Mouse (Mus musculus) lung, postnatal 0 days (tissue): ENCODE data around the gene Ryr3. TPM values are rescaled to one million over a fixed set of nuclear protein-coding genes. Genes with fewer than 3 reads are reported as not detected.
A peak's percentile ranks its signal among the peaks of the same experiment; 100 is the strongest.

Experiments
- ATAC-seq: fragments of 200-750 bp; cut with Nextera tagmentation; 2 replicates; pipeline ENCODE4 v1.8.0; 2017; ENCODE audit warnings: moderate library complexity
- DNase-seq: peaks from one replicate; pipeline ENCODE4 v3.0.0-alpha.2; 2016; ENCODE audit warnings: low spot score
- H3K27ac ChIP-seq: fragments of 300-500 bp; sonication (generic); 2 replicates; pipeline ENCODE4 v1.5.1; 2014; ENCODE audit warnings: antibody characterized with exemption, mild to moderate bottlenecking, low read length, mixed read lengths
- H3K27me3 ChIP-seq: fragments of 300-500 bp; sonication (generic); replicated peaks from 2 replicates; pipeline ENCODE4 v1.6.1; 2014; ENCODE audit warnings: low read length, mixed read lengths; ENCODE audit not compliant: insufficient read depth
- H3K36me3 ChIP-seq: fragments of 300-500 bp; sonication (generic); 2 replicates; pipeline ENCODE4 v1.6.1; 2014; ENCODE audit warnings: low read length, mixed read lengths; ENCODE audit not compliant: insufficient read depth
- H3K4me1 ChIP-seq: fragments of 300-500 bp; sonication (generic); 2 replicates; pipeline ENCODE4 v1.6.1; 2014; ENCODE audit warnings: antibody characterized with exemption, low read depth, low read length, mixed read lengths; ENCODE audit not compliant: insufficient read depth
- H3K4me2 ChIP-seq: fragments of 300-500 bp; sonication (generic); replicated peaks from 2 replicates; pipeline ENCODE4 v1.6.1; 2014; ENCODE audit warnings: low read depth, mild to moderate bottlenecking, low read length, moderate library complexity, mixed read lengths
- H3K4me3 ChIP-seq: fragments of 300-500 bp; sonication (generic); 2 replicates; pipeline ENCODE4 v1.5.1; 2014; ENCODE audit warnings: low read depth, low read length
- H3K9ac ChIP-seq: fragments of 300-500 bp; sonication (generic); replicated peaks from 2 replicates; pipeline ENCODE4 v1.6.1; 2014; ENCODE audit warnings: low read depth, mild to moderate bottlenecking
- H3K9me3 ChIP-seq: fragments of 300-500 bp; sonication (generic); 2 replicates; pipeline ENCODE4 v1.6.1; 2016; ENCODE audit warnings: low read length, mixed read lengths
- CTCF ChIP-seq: IDR thresholded peaks from 2 replicates; pipeline ENCODE4 v1.5.1; 2016; ENCODE audit warnings: antibody characterized with exemption, mild to moderate bottlenecking
- EP300 ChIP-seq: IDR thresholded peaks from 2 replicates; pipeline ENCODE4 v1.6.1; 2016; ENCODE audit warnings: antibody characterized with exemption, mild to moderate bottlenecking, control low read depth
- WGBS: fragments of 180-500 bp; shearing (Covaris S2); extraction: QIAGEN DNeasy Blood & Tissue Kit; methylation state at CpG from one replicate; pipeline ENCODE4 v1.1.7; 2014; 5-methylcytosine and 5-hydroxymethylcytosine counted together
- polyA plus RNA-seq: library from polyadenylated mRNA; unstranded; fragments of >200 nt; fragmentation: Nextera tagmentation; extraction: Ambion mirVana; gene quantifications from 2 replicates; pipeline ENCODE4 v1.2.1, GENCODE M21; 2015

Ryr3 gene
- polyA plus RNA-seq, 1 experiment from 2014 or later, result 0.57 TPM

DNA sequence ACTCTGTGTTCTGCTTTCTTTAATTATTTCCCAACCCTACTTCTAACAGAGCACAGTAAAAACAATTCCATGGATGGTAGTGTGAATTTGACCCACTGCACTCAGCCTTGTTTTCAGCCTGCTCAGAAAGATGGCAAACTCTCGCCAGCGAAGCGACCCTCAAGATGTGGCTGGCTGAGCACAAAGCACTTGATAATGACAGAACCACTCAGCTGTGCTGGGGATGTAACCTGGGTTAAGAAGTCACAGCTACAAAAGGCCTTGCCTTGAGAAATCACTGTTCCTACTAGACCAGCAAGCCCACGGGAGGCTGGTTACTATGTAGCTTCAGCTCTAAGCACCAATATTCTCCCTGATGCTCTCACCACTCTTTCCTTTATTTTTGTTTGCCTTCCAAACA is 140.5 kb downstream of the Ryr3 start:
- Histone ChIP-seq H3K9ac (no peak overlapping the region), H3K4me3 (no peak overlapping the region), H3K27ac (no peak overlapping the region), H3K9me3 (no peaks in the 10 kb centered on the region), H3K4me1 (no peaks in the 10 kb centered on the region), H3K27me3 (no peaks in the 10 kb centered on the region), H3K4me2 (no peak overlapping the region), H3K36me3 (no peaks in the 10 kb centered on the region)
- no peak for DNase-seq
- ATAC-seq, result no peak
- WGBS, result 81% methylated on average over 4 of the region's 4 CpGs
- no peak for TF ChIP-seq EP300
- no peak for TF ChIP-seq CTCF

DNA sequence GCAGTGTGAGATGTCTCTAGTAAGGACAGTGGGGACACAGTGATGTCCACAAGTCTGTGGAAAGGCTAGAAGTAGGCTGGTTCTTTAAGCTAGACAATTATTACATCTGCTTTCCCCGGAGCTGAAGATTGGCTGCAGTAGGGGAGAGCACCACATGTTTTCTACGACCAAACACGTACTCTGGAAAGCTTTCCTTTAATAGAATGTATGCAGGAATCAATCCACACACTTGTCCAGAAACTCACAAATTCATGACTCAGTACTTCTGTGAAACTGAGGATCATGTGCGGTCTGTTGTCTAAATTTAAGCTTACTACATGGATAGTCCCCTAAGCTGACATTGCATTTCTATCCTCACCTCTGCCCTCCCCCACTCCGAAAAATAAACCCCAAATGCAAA is 157.5 kb downstream of the Ryr3 start:
- Histone ChIP-seq H3K27me3 (no peaks in the 10 kb centered on the region), H3K4me1 (peaks cover 4% of the 10 kb centered on the region; the same call in 1 of the 2 replicates), H3K4me2 (no peak overlapping the region), H3K9ac (no peak overlapping the region), H3K9me3 (no peaks in the 10 kb centered on the region), H3K27ac (no peak overlapping the region), H3K4me3 (no peak overlapping the region), H3K36me3 (no peaks in the 10 kb centered on the region)
- 0 out of 2 replicates have a peak, but pooled peaks have one; percentile 33 for ATAC-seq
- TF ChIP-seq CTCF, result no peak
- no peak for TF ChIP-seq EP300
- peak; percentile 37 for DNase-seq
- WGBS, result 65% methylated on average over 5 of the region's 5 CpGs

DNA sequence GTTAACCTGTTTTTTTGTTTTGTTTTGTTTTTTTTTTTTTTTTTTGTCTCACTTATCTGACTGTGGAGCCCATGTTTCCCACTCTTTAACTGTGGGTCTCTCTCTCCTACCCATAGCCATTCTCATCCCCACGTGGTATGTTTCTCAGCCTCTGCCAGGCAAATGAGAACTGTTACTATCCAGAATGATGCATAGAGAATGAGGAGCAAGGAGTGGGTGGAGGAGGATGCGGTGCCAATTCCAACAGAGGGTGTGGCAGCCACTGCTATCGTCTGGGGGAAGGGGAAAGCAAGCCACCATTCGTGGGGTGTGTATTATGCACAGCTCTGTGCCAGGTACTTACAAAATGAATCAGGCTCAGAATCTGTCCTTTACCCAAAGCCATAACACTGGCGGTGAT is 158.0 kb downstream of the Ryr3 start:
- H3K4me2 ChIP-seq, result no peak overlapping the region
- no peaks in the 10 kb centered on the region for H3K27me3 ChIP-seq
- 57% methylated on average over 5 of the region's 5 CpGs for WGBS
- peaks cover 4% of the 10 kb centered on the region; the same call in 1 of the 2 replicates for H3K4me1 ChIP-seq
- TF ChIP-seq EP300, result no peak
- no peak for TF ChIP-seq CTCF
- no peak overlapping the region for H3K27ac ChIP-seq
- no peaks in the 10 kb centered on the region for H3K9me3 ChIP-seq
- H3K4me3 ChIP-seq, result no peak overlapping the region
- DNase-seq (no peak), ATAC-seq (no peak)
- no peaks in the 10 kb centered on the region for H3K36me3 ChIP-seq
- H3K9ac ChIP-seq, result no peak overlapping the region

- Histone ChIP-seq H3K9me3 (no peaks in the 10 kb centered on the region), H3K4me2 (no peak overlapping the region), H3K4me3 (no peak overlapping the region), H3K4me1 (peaks cover 4% of the 10 kb centered on the region; the same call in 1 of the 2 replicates), H3K36me3 (no peaks in the 10 kb centered on the region), H3K27me3 (no peaks in the 10 kb centered on the region), H3K9ac (no peak overlapping the region), H3K27ac (no peak overlapping the region)
- TF ChIP-seq CTCF (no peak), EP300 (0 out of 2 replicates have a peak, but pooled peaks have one; percentile 12)
- peak; percentile 63 for DNase-seq
- 48% methylated on average over 3 of the region's 3 CpGs for WGBS
- peak; percentile 48 for ATAC-seq
Observed at GRCm38 (mm10) chr2:113058116-113058515, 158.8 kb downstream of the Ryr3 start.

GRCm38 (mm10) chr2:113055591-113055990 is 161.3 kb downstream of the Ryr3 start:
- 74% methylated on average over 2 of the region's 2 CpGs for WGBS
- DNase-seq, result peak; percentile 31
- Histone ChIP-seq H3K4me3 (no peak overlapping the region), H3K9me3 (no peaks in the 10 kb centered on the region), H3K9ac (no peak overlapping the region), H3K27ac (no peak overlapping the region), H3K27me3 (no peaks in the 10 kb centered on the region), H3K4me2 (no peak overlapping the region), H3K36me3 (no peaks in the 10 kb centered on the region), H3K4me1 (peaks cover 4% of the 10 kb centered on the region; the same call in 1 of the 2 replicates)
- no peak for ATAC-seq
- TF ChIP-seq EP300 (no peak), CTCF (no peak)

GRCm38 (mm10) chr2:113049831-113050230 is 167.1 kb downstream of the Ryr3 start:
- ATAC-seq (no peak), DNase-seq (no peak)
- WGBS, result 29% methylated on average over 1 of the region's 1 CpGs

GRCm38 (mm10) chr2:113036550-113036949 is 180.3 kb downstream of the Ryr3 start:
- Histone ChIP-seq H3K36me3 (no peaks in the 10 kb centered on the region), H3K4me3 (no peak overlapping the region), H3K9me3 (no peaks in the 10 kb centered on the region), H3K27me3 (no peaks in the 10 kb centered on the region), H3K4me2 (no peak overlapping the region), H3K9ac (no peak overlapping the region), H3K4me1 (no peaks in the 10 kb centered on the region), H3K27ac (no peak overlapping the region)
- ATAC-seq, result no peak
- no peak for DNase-seq
- 84% methylated on average over 2 of the region's 2 CpGs for WGBS
- no peak for TF ChIP-seq EP300
- no peak for TF ChIP-seq CTCF

More at GRCm38 (mm10) chr2:113049831-113050230, 167.1 kb downstream of the Ryr3 start:
- Histone ChIP-seq H3K27ac (no peak overlapping the region), H3K9ac (no peak overlapping the region), H3K36me3 (no peaks in the 10 kb centered on the region), H3K4me3 (no peak overlapping the region), H3K4me2 (no peak overlapping the region), H3K4me1 (no peaks in the 10 kb centered on the region), H3K27me3 (no peaks in the 10 kb centered on the region), H3K9me3 (no peaks in the 10 kb centered on the region)
- TF ChIP-seq CTCF (no peak), EP300 (no peak)
